Mouse (Mus musculus) kidney, embryonic 16.5 days (tissue): ENCODE measurements at regions not wholly inside any gene's neighbourhood (a gene's known extent, or its start where the extent isn't known, plus 50 kb on each side); places are given as distances from the start of the nearest gene placed in this dataset.

Experiments used
- ATAC-seq: fragments of 200-750 bp; cut with Nextera tagmentation; 2 replicates; pipeline ENCODE4 v1.8.0; 2017; ENCODE audit warnings: moderate TSS enrichment; ENCODE audit not compliant: low FRiP score, low TSS enrichment
- H3K27ac ChIP-seq: fragments of 300-500 bp; sonication (generic); 2 replicates; pipeline ENCODE4 v1.5.1; 2014; ENCODE audit warnings: low read length
- H3K27me3 ChIP-seq: fragments of 300-500 bp; sonication (generic); 2 replicates; pipeline ENCODE4 v1.6.1; 2014; ENCODE audit warnings: low read length, control low read depth, mixed read lengths; ENCODE audit not compliant: insufficient read depth
- H3K36me3 ChIP-seq: fragments of 300-500 bp; sonication (generic); 2 replicates; pipeline ENCODE4 v1.6.1; 2014; ENCODE audit warnings: low read length, control low read depth, mixed read lengths; ENCODE audit not compliant: insufficient read depth
- H3K4me1 ChIP-seq: fragments of 300-500 bp; sonication (generic); 2 replicates; pipeline ENCODE4 v1.6.1; 2014; ENCODE audit warnings: low read length, control low read depth, mixed read lengths; ENCODE audit not compliant: insufficient read depth
- H3K4me2 ChIP-seq: fragments of 300-500 bp; sonication (generic); replicated peaks from 2 replicates; pipeline ENCODE4 v1.6.1; 2014; ENCODE audit warnings: low read depth, low read length
- H3K4me3 ChIP-seq: fragments of 300-500 bp; sonication (generic); 2 replicates; pipeline ENCODE4 v1.5.1; 2014; ENCODE audit warnings: mild to moderate bottlenecking, low read length
- H3K9ac ChIP-seq: fragments of 300-500 bp; sonication (generic); replicated peaks from 2 replicates; pipeline ENCODE4 v1.6.1; 2014; ENCODE audit warnings: low read length
- H3K9me3 ChIP-seq: fragments of 300-500 bp; sonication (generic); 2 replicates; pipeline ENCODE4 v1.6.1; 2016; ENCODE audit warnings: low read length, control low read depth
- WGBS: fragments of 180-500 bp; shearing (Covaris S2); extraction: QIAGEN DNeasy Blood & Tissue Kit; methylation state at CpG from one replicate; pipeline ENCODE4 v1.1.7; 2014; 5-methylcytosine and 5-hydroxymethylcytosine counted together

DNA sequence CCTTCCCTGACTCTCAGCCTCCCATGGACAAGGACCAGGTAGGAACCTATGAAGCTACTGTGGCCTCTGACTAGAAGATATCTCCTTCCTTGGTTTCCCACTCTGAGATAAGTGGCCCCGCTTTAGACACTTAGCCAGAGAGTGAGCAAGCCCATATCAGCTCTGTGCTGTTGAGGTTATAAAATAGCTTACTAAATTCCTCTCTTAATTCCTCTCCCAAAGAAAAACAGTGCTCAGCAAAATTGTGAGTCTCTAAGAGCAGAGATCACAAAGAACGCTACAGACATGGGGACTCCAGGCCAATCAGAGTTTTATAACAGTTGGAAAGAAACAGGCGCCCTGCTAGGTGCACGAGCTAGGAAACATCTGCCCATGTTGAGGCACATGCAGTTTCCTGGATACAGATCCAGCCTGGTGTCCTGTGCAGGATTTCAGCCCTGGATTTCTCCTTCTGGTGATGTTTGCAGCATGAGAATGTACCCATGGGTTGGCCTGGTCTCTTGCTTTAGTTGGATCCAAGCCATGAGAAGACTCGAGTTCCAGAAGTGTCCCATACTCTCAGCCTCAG is 108.9 kb upstream of the Arhgap28 start:
- Histone ChIP-seq H3K4me3 (no peak overlapping the region), H3K27ac (no peak overlapping the region), H3K27me3 (no peaks in the 10 kb centered on the region), H3K9me3 (no peaks in the 10 kb centered on the region), H3K4me2 (no peak overlapping the region), H3K9ac (no peak overlapping the region), H3K4me1 (peaks cover 3% of the 10 kb centered on the region; the same call in 1 of the 2 replicates), H3K36me3 (no peaks in the 10 kb centered on the region)
- WGBS = 53% methylated on average over 5 of the region's 5 CpGs
- ATAC-seq = peak; percentile 54; the same call in 1 of the 2 replicates

GRCm38 (mm10) chr17:68115599-68115998 is 111.7 kb upstream of the Arhgap28 start:
- 65% methylated on average over 4 of the region's 4 CpGs for WGBS
- Histone ChIP-seq H3K9ac (no peak overlapping the region), H3K27me3 (no peaks in the 10 kb centered on the region), H3K27ac (no peak overlapping the region), H3K9me3 (no peaks in the 10 kb centered on the region), H3K4me1 (peaks cover 3% of the 10 kb centered on the region; the same call in 1 of the 2 replicates), H3K4me3 (no peak overlapping the region), H3K4me2 (no peak overlapping the region), H3K36me3 (no peaks in the 10 kb centered on the region)
- no peak for ATAC-seq

GRCm38 (mm10) chr17:68119055-68119698 is 115.3 kb upstream of the Arhgap28 start:
- Histone ChIP-seq H3K4me2 (no peak overlapping the region), H3K9ac (no peak overlapping the region), H3K36me3 (no peaks in the 10 kb centered on the region), H3K27me3 (no peaks in the 10 kb centered on the region), H3K9me3 (no peaks in the 10 kb centered on the region), H3K4me3 (no peak overlapping the region), H3K27ac (no peak overlapping the region), H3K4me1 (no peaks in the 10 kb centered on the region)
- 73% methylated on average over 3 of the region's 3 CpGs for whole genome bisulfite sequencing
- no peak for ATAC-seq

GRCm38 (mm10) chr17:68120230-68120629 is 116.3 kb upstream of the Arhgap28 start:
- Histone ChIP-seq H3K27me3 (no peaks in the 10 kb centered on the region), H3K9me3 (no peaks in the 10 kb centered on the region), H3K27ac (peak overlapping the region; percentile 21; the same call in 1 of the 2 replicates), H3K4me3 (no peak overlapping the region), H3K4me1 (no peaks in the 10 kb centered on the region), H3K4me2 (no peak overlapping the region), H3K36me3 (no peaks in the 10 kb centered on the region), H3K9ac (no peak overlapping the region)
- 84% methylated on average over 5 of the region's 5 CpGs for WGBS
- no peak for ATAC-seq

- H3K4me1 ChIP-seq = no peaks in the 10 kb centered on the region
- H3K36me3 ChIP-seq = no peaks in the 10 kb centered on the region
- no peak overlapping the region for H3K27ac ChIP-seq
- ATAC-seq = no peak
- 70% methylated on average over 6 of the region's 6 CpGs for WGBS
- H3K4me3 ChIP-seq = no peak overlapping the region
- H3K9me3 ChIP-seq = no peaks in the 10 kb centered on the region
- no peak overlapping the region for H3K9ac ChIP-seq
- no peaks in the 10 kb centered on the region for H3K27me3 ChIP-seq
- no peak overlapping the region for H3K4me2 ChIP-seq
These were observed 116.8 kb upstream of the Arhgap28 start for GRCm38 (mm10) chr17:68120744-68121143.

DNA sequence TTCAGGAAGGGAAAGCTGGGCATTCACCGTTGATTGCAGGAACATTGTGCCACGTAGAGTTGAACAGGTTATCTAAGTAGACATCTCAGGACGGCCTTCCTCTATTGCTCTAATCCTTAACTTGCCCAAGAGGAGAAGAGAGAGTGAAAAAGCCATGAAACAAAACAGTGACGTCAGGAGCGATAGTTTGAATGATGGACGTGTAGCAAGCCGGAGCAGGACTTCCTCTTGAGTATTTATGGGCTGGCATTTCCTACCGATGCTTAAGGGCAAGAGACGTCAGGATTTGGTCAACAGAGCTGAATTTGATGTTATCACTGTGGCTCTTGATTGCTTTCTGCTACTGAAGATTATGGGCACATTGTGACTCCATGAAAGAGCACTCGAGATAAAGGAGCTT is 130.5 kb upstream of the Arhgap28 start:
- Histone ChIP-seq H3K9me3 (no peaks in the 10 kb centered on the region), H3K4me1 (peaks cover 2% of the 10 kb centered on the region; the same call in 1 of the 2 replicates), H3K36me3 (no peaks in the 10 kb centered on the region), H3K4me2 (no peak overlapping the region), H3K27me3 (no peaks in the 10 kb centered on the region), H3K9ac (no peak overlapping the region), H3K4me3 (no peak overlapping the region), H3K27ac (no peak overlapping the region)
- ATAC-seq = no peak
- 44% methylated on average over 10 of the region's 10 CpGs for WGBS

- ATAC-seq = no peak
- WGBS = 65% methylated on average over 5 of the region's 5 CpGs
- no peaks in the 10 kb centered on the region for H3K27me3 ChIP-seq
These were observed 131.5 kb upstream of the Arhgap28 start for GRCm38 (mm10) chr17:68135436-68135835.

GRCm38 (mm10) chr17:68143307-68143706 is 130.3 kb upstream of the L3mbtl4 start:
- Histone ChIP-seq H3K4me2 (no peak overlapping the region), H3K9me3 (0 out of 2 replicates have a peak, but pooled peaks cover 3% of the 10 kb centered on the region), H3K9ac (no peak overlapping the region), H3K27ac (no peak overlapping the region), H3K4me3 (no peak overlapping the region), H3K4me1 (no peaks in the 10 kb centered on the region), H3K36me3 (no peaks in the 10 kb centered on the region), H3K27me3 (no peaks in the 10 kb centered on the region)
- ATAC-seq = no peak
- 82% methylated on average over 7 of the region's 7 CpGs for WGBS

More at GRCm38 (mm10) chr17:68135436-68135835, 131.5 kb upstream of the Arhgap28 start:
- Histone ChIP-seq H3K4me1 (peaks cover 1% of the 10 kb centered on the region; the same call in 1 of the 2 replicates), H3K9me3 (no peaks in the 10 kb centered on the region), H3K27ac (no peak overlapping the region), H3K4me3 (no peak overlapping the region), H3K4me2 (no peak overlapping the region), H3K36me3 (no peaks in the 10 kb centered on the region), H3K9ac (no peak overlapping the region)

GRCm38 (mm10) chr17:68149237-68149792 is 124.3 kb upstream of the L3mbtl4 start:
- H3K27ac ChIP-seq = no peak overlapping the region
- no peaks in the 10 kb centered on the region for H3K27me3 ChIP-seq
- 0 out of 2 replicates have a peak, but pooled peaks cover 3% of the 10 kb centered on the region for H3K9me3 ChIP-seq
- WGBS = 89% methylated on average over 10 of the region's 10 CpGs
- ATAC-seq = no peak
- no peak overlapping the region for H3K4me2 ChIP-seq
- H3K36me3 ChIP-seq = no peaks in the 10 kb centered on the region
- no peaks in the 10 kb centered on the region for H3K4me1 ChIP-seq
- no peak overlapping the region for H3K9ac ChIP-seq
- no peak overlapping the region for H3K4me3 ChIP-seq
